Mouse (Mus musculus) midbrain, postnatal 0 days (tissue): ENCODE data around the gene Nfatc2ip. TPM values are rescaled to one million over a fixed set of nuclear protein-coding genes. Genes with fewer than 3 reads are reported as not detected.

ENCODE experiments used
- ATAC-seq: fragments of 200-750 bp; cut with Nextera tagmentation; 2 replicates; pipeline ENCODE4 v1.8.0; 2017; ENCODE audit warnings: moderate number of reproducible peaks, mild to moderate bottlenecking, moderate TSS enrichment, moderate library complexity; ENCODE audit not compliant: low FRiP score
- DNase-seq: peaks from one replicate; pipeline ENCODE4 v3.0.0-alpha.2; 2015; ENCODE audit warnings: low spot score
- H3K27ac ChIP-seq: fragments of 300-500 bp; sonication (generic); 2 replicates; pipeline ENCODE4 v1.5.1; 2014; ENCODE audit warnings: low read depth, mild to moderate bottlenecking, low read length, mixed read lengths
- H3K27me3 ChIP-seq: fragments of 300-500 bp; sonication (generic); 2 replicates; pipeline ENCODE4 v1.6.1; 2014; ENCODE audit warnings: low read length, control low read depth, mixed read lengths; ENCODE audit not compliant: insufficient read depth
- H3K36me3 ChIP-seq: fragments of 300-500 bp; sonication (generic); 2 replicates; pipeline ENCODE4 v1.6.1; 2014; ENCODE audit warnings: low read length, control low read depth, mixed read lengths; ENCODE audit not compliant: insufficient read depth
- H3K4me1 ChIP-seq: fragments of 300-500 bp; sonication (generic); 2 replicates; pipeline ENCODE4 v1.6.1; 2014; ENCODE audit warnings: mild to moderate bottlenecking, control low read depth, antibody characterized with exemption, low read length, mixed read lengths; ENCODE audit not compliant: insufficient read depth
- H3K4me2 ChIP-seq: fragments of 300-500 bp; sonication (generic); 2 replicates; pipeline ENCODE4 v1.6.1; 2014; ENCODE audit warnings: low read depth, mild to moderate bottlenecking, low read length, mixed read lengths; ENCODE audit not compliant: poor library complexity, severe bottlenecking
- H3K4me3 ChIP-seq: fragments of 300-500 bp; sonication (generic); 2 replicates; pipeline ENCODE4 v1.5.1; 2014; ENCODE audit warnings: low read depth, mild to moderate bottlenecking, low read length, moderate library complexity
- H3K9ac ChIP-seq: fragments of 300-500 bp; sonication (generic); replicated peaks from 2 replicates; pipeline ENCODE4 v1.6.1; 2014; ENCODE audit warnings: mild to moderate bottlenecking, low read length, moderate library complexity, mixed read lengths; ENCODE audit not compliant: poor library complexity, severe bottlenecking
- H3K9me3 ChIP-seq: fragments of 300-500 bp; sonication (generic); 2 replicates; pipeline ENCODE4 v1.6.1; 2016; ENCODE audit warnings: low read length, control low read depth
- CTCF ChIP-seq: IDR thresholded peaks from 2 replicates; pipeline ENCODE4 v1.5.1; 2016; ENCODE audit warnings: antibody characterized with exemption, mild to moderate bottlenecking
- WGBS: fragments of 180-500 bp; shearing (Covaris S2); extraction: QIAGEN DNeasy Blood & Tissue Kit; methylation state at CpG from one replicate; pipeline ENCODE4 v1.1.7; 2014; 5-methylcytosine and 5-hydroxymethylcytosine counted together
- polyA plus RNA-seq: library from polyadenylated mRNA; unstranded; fragments of >200 nt; fragmentation: Nextera tagmentation; extraction: Ambion mirVana; gene quantifications from 2 replicates; pipeline ENCODE4 v1.2.1, GENCODE M21; 2015
- total RNA-seq: library from RNA; depleted of rRNA; stranded (reverse); fragments of >200 nt; gene quantifications from 2 replicates; pipeline ENCODE4 v1.2.3, GENCODE M21; 2014

Gene Nfatc2ip
- total and polyA plus RNA-seq, 2 experiments from 2014 or later = 2.4 to 6.0 TPM

- WGBS = 31% methylated on average over 10 of the region's 10 CpGs
- Histone ChIP-seq H3K4me3 (peak overlapping the region; percentile 22; the same call in 1 of the 2 replicates), H3K9me3 (no peaks in the 10 kb centered on the region), H3K27me3 (no peaks in the 10 kb centered on the region), H3K36me3 (no peaks in the 10 kb centered on the region), H3K4me2 (peak overlapping the region; percentile 35), H3K4me1 (peaks cover 16% of the 10 kb centered on the region; the same call in 1 of the 2 replicates), H3K27ac (peak overlapping the region; percentile 76), H3K9ac (no peak overlapping the region; the same call in 1 of the 2 replicates)
- no peak for TF ChIP-seq CTCF
- no peak; the same call in 1 of the 2 replicates for ATAC-seq
- peak; percentile 24 for DNase-seq
Observed at GRCm38 (mm10) chr7:126351419-126351951, 45.1 kb downstream of the Nfatc2ip start.

- ATAC-seq (peak; percentile 56; the same call in 1 of the 2 replicates), DNase-seq (peak; percentile 49)
- H3K4me1 ChIP-seq = peaks cover 11% of the 10 kb centered on the region; the same call in 1 of the 2 replicates
- no peaks in the 10 kb centered on the region for H3K36me3 ChIP-seq
- no peaks in the 10 kb centered on the region for H3K9me3 ChIP-seq
- H3K27me3 ChIP-seq = no peaks in the 10 kb centered on the region
- peak; percentile 51 for TF ChIP-seq CTCF
- peak overlapping the region; percentile 22; the same call in 1 of the 2 replicates for H3K4me3 ChIP-seq
- H3K9ac ChIP-seq = no peak overlapping the region; the same call in 1 of the 2 replicates
- 43% methylated on average over 20 of the region's 20 CpGs for WGBS
- peak overlapping the region; percentile 76 for H3K27ac ChIP-seq
- H3K4me2 ChIP-seq = peak overlapping the region; percentile 35
Observed at GRCm38 (mm10) chr7:126350748-126351418, 45.7 kb downstream of the Nfatc2ip start.

GRCm38 (mm10) chr7:126348293-126348692 is 48.2 kb downstream of the Nfatc2ip start:
- H3K27ac ChIP-seq = no peak overlapping the region
- no peaks in the 10 kb centered on the region for H3K36me3 ChIP-seq
- H3K4me1 ChIP-seq = peaks cover 8% of the 10 kb centered on the region; the same call in 1 of the 2 replicates
- WGBS = 74% methylated on average over 8 of the region's 8 CpGs
- no peak for TF ChIP-seq CTCF
- H3K4me2 ChIP-seq = no peak overlapping the region
- H3K9ac ChIP-seq = no peak overlapping the region
- H3K27me3 ChIP-seq = no peaks in the 10 kb centered on the region
- no peak overlapping the region for H3K4me3 ChIP-seq
- H3K9me3 ChIP-seq = no peaks in the 10 kb centered on the region
- no peak for DNase-seq
- no peak for ATAC-seq

- TF ChIP-seq CTCF = no peak
- DNase-seq = no peak
- ATAC-seq = no peak
Observed at GRCm38 (mm10) chr7:126347098-126347497, 49.4 kb downstream of the Nfatc2ip start.

GRCm38 (mm10) chr7:126345969-126346368 is 50.6 kb downstream of the Nfatc2ip start:
- ATAC-seq (no peak), DNase-seq (no peak)
- no peak overlapping the region for H3K9ac ChIP-seq
- no peak overlapping the region for H3K27ac ChIP-seq
- H3K27me3 ChIP-seq = no peaks in the 10 kb centered on the region
- no peak overlapping the region for H3K4me3 ChIP-seq
- H3K36me3 ChIP-seq = no peaks in the 10 kb centered on the region
- WGBS = 47% methylated on average over 3 of the region's 3 CpGs
- no peaks in the 10 kb centered on the region for H3K9me3 ChIP-seq
- TF ChIP-seq CTCF = no peak
- no peak overlapping the region for H3K4me2 ChIP-seq
- peaks cover 3% of the 10 kb centered on the region; the same call in 1 of the 2 replicates for H3K4me1 ChIP-seq

More at GRCm38 (mm10) chr7:126347098-126347497, 49.4 kb downstream of the Nfatc2ip start:
- 48% methylated on average over 1 of the region's 1 CpGs for WGBS
- no peak overlapping the region for H3K9ac ChIP-seq
- H3K4me2 ChIP-seq = no peak overlapping the region
- H3K36me3 ChIP-seq = no peaks in the 10 kb centered on the region
- no peaks in the 10 kb centered on the region for H3K9me3 ChIP-seq
- H3K27ac ChIP-seq = no peak overlapping the region
- H3K4me1 ChIP-seq = peaks cover 8% of the 10 kb centered on the region; the same call in 1 of the 2 replicates
- H3K4me3 ChIP-seq = no peak overlapping the region
- H3K27me3 ChIP-seq = no peaks in the 10 kb centered on the region

GRCm38 (mm10) chr7:126345557-126345956 is 51.0 kb downstream of the Nfatc2ip start:
- ATAC-seq = no peak
- WGBS = 65% methylated on average over 3 of the region's 3 CpGs
- H3K9ac ChIP-seq = no peak overlapping the region
- TF ChIP-seq CTCF = no peak
- H3K4me1 ChIP-seq = no peaks in the 10 kb centered on the region; the same call in 1 of the 2 replicates
- H3K4me3 ChIP-seq = no peak overlapping the region
- H3K36me3 ChIP-seq = no peaks in the 10 kb centered on the region
- H3K4me2 ChIP-seq = no peak overlapping the region
- no peak overlapping the region for H3K27ac ChIP-seq
- H3K9me3 ChIP-seq = no peaks in the 10 kb centered on the region
- DNase-seq = no peak
- H3K27me3 ChIP-seq = no peaks in the 10 kb centered on the region
